Mouse (Mus musculus): Measurements from ENCODE around the gene Dgkg.

DNA sequence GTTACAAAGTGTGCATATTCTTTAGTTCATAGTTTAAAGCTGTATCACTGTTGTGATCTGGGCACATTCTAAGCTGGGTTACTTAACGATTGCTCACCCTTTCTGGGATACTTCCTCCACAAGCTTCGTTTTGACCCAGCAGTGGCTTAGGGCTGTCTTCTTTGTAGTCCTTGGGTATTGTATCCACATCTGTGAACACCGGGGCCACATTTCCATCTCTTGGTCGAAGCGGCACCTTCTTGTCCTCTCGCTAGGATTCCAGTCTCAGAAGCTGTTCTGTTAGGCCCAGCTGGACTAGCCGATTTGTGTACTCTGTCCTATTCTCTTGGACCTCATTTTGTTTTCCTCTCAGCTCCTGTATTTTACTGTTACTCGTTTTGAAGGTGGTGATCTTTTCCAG, 13.6 kb downstream of the Dgkg start:
- TF ChIP-seq CTCF (IDR thresholded peaks at IDR 0.05; ENCODE audit: low read depth) = no peak
- TF ChIP-seq EP300 (IDR thresholded peaks at IDR 0.05; ENCODE audit: low read depth) = no peak
